In genomic region chr7:130756343-130756835, GRCm38 (mm10) we compare ENCODE assay signal across 18 mouse cellular contexts. TPM values are rescaled to one million over a fixed set of nuclear protein-coding genes. Genes with fewer than 3 reads are reported as not detected.
DNase-seq lines count a peak whose midpoint lies in the region; ATAC-seq and TF ChIP-seq lines count a peak whose summit lies in the region.
"Had no signal": no experiment of that assay in that cellular context is flagged by ENCODE, and none has a peak within 500 bp of the region (broad histone marks: within the 10 kb centered on the region; RNA-seq: fewer than 3 reads in every experiment).

No protein-coding gene starts in this region.

- DNase-seq in adrenal gland, adult 2 months, result peak; percentile 39
- no peak for DNase-seq in adrenal gland, adult 8-10 months
- DNase-seq in heart, postnatal 14 days, result no peak
- DNase-seq in lung, embryonic 14.5 days, result peak; percentile 44
- no peak for DNase-seq in lung, postnatal 14 days
- DNase-seq in right cerebral cortex, postnatal 36 days (ENCODE audit: low spot score in 2 of 2), result no peak
- DNase-seq: cerebellum, adult 11-12 months; liver, postnatal 0 days; thymus, postnatal 4 days had no signal

- H3K27ac ChIP-seq in heart, embryonic 14.5 days (replicated peaks in 1 of 2; ENCODE audit: control insufficient read depth in 1 of 2, insufficient read depth in 1 of 2, low read depth in 2 of 2, low read length in 2 of 2), result peak overlapping the region; percentile 69 to 82
- H3K27ac ChIP-seq in lung, embryonic 14.5 days (ENCODE audit: low read depth), result peak overlapping the region; percentile 20; the same call in 1 of the 2 replicates
- peak overlapping the region; percentile 31 for H3K27ac ChIP-seq in brown adipose tissue, adult 24 weeks (replicated peaks; ENCODE audit: low read depth, low read length)
- H3K27ac ChIP-seq: embryonic facial prominence, embryonic 13.5 days; forebrain, embryonic 10.5 days; intestine, embryonic 15.5 days; layer of hippocampus, adult 2 months; left cerebral cortex, adult 2 months; limb, embryonic 13.5 days had no signal

- TF ChIP-seq CTCF in lung, embryonic 14.5 days (IDR thresholded peaks at IDR 0.05; ENCODE audit: low read depth), result no peak

- no peaks in the 10 kb centered on the region for H3K27me3 ChIP-seq in heart, embryonic 14.5 days (ENCODE audit: control insufficient read depth, insufficient read depth, low read length)
- no peaks in the 10 kb centered on the region for H3K27me3 ChIP-seq in lung, embryonic 14.5 days (ENCODE audit: insufficient read depth, low read length)
- H3K27me3 ChIP-seq: embryonic facial prominence, embryonic 13.5 days; intestine, embryonic 15.5 days; limb, embryonic 13.5 days had no signal

- peaks cover 85% of the 10 kb centered on the region for H3K36me3 ChIP-seq in heart, embryonic 14.5 days (ENCODE audit: control insufficient read depth, insufficient read depth, low read length)
- H3K36me3 ChIP-seq in lung, embryonic 14.5 days (ENCODE audit: insufficient read depth), result peaks cover 50% of the 10 kb centered on the region

- peaks cover 16 to 25% of the 10 kb centered on the region in 2 experiments for H3K4me1 ChIP-seq in heart, embryonic 14.5 days (ENCODE audit: control insufficient read depth in 2 of 2, insufficient read depth in 2 of 2, low read length in 2 of 2)
- H3K4me1 ChIP-seq in lung, embryonic 14.5 days (ENCODE audit: insufficient read depth), result no peaks in the 10 kb centered on the region
- H3K4me1 ChIP-seq in brown adipose tissue, adult 24 weeks (ENCODE audit: control insufficient read depth, insufficient read depth, insufficient read length, low read length), result peaks cover 6% of the 10 kb centered on the region; the same call in 1 of the 2 replicates
- H3K4me1 ChIP-seq: intestine, embryonic 15.5 days; limb, embryonic 13.5 days had no signal

- intact Hi-C loops in heart, postnatal 14 days (cut with DNase I), result loop anchor here (5.0 kb wide), 1 partner anchor 149 kb away; no protein-coding TSS in a partner anchor

- 35% methylated on average over 7 of the region's 7 CpGs for WGBS in heart, embryonic 14.5 days
- 59% methylated on average over 7 of the region's 7 CpGs for WGBS in lung, embryonic 14.5 days

- no peaks in the 10 kb centered on the region for H3K9me3 ChIP-seq in heart, embryonic 14.5 days (ENCODE audit: control insufficient read depth, low read length)
- H3K9me3 ChIP-seq in lung, embryonic 14.5 days (ENCODE audit: low read depth, low read length), result no peaks in the 10 kb centered on the region
- H3K9me3 ChIP-seq: embryonic facial prominence, embryonic 13.5 days; forebrain, embryonic 10.5 days; intestine, embryonic 15.5 days; limb, embryonic 13.5 days had no signal

- peak overlapping the region; percentile 21; the same call in 1 of the 2 replicates for H3K9ac ChIP-seq in heart, embryonic 14.5 days (ENCODE audit: low read length)
- H3K9ac ChIP-seq in lung, embryonic 14.5 days, result no peak overlapping the region
- H3K9ac ChIP-seq: embryonic facial prominence, embryonic 13.5 days; intestine, embryonic 15.5 days; limb, embryonic 13.5 days; liver, postnatal 0 days had no signal

- no peak overlapping the region for H3K4me3 ChIP-seq in heart, embryonic 14.5 days (ENCODE audit: control insufficient read depth in 1 of 2, insufficient read depth in 1 of 2, low read depth in 1 of 2, low read length in 2 of 2)
- H3K4me3 ChIP-seq in lung, embryonic 14.5 days (ENCODE audit: low read depth, low read length), result no peak overlapping the region
- H3K4me3 ChIP-seq in brown adipose tissue, adult 24 weeks (ENCODE audit: insufficient read depth, low read depth, low read length), result no peak overlapping the region
- H3K4me3 ChIP-seq: embryonic facial prominence, embryonic 13.5 days; forebrain, embryonic 10.5 days; intestine, embryonic 15.5 days; layer of hippocampus, adult 2 months; left cerebral cortex, adult 2 months; limb, embryonic 13.5 days had no signal

- H3K4me2 ChIP-seq in heart, embryonic 14.5 days (ENCODE audit: low read length), result 0 out of 2 replicates have a peak overlapping the region, but pooled peaks have one; percentile 18
- H3K4me2 ChIP-seq in lung, embryonic 14.5 days, result no peak overlapping the region
- H3K4me2 ChIP-seq: embryonic facial prominence, embryonic 13.5 days; intestine, embryonic 15.5 days; limb, embryonic 13.5 days had no signal

- no peak for ATAC-seq in heart, embryonic 14.5 days (ENCODE audit: insufficient number of reproducible peaks, insufficient read depth, low FRiP score, low read depth)
- ATAC-seq in lung, embryonic 14.5 days (ENCODE audit: insufficient read depth), result no peak
- ATAC-seq: intestine, embryonic 15.5 days; liver, postnatal 0 days had no signal

RNA-seq across cellular contexts. Expression of gene Btbd16, which starts 17.5 kb away (rescaled TPM):
- not detected for total RNA-seq in adrenal gland, adult 2 months (2021)
- polyA plus RNA-seq in adrenal gland, adult 2 months (2012; rRNA removed), result not detected in 2 replicates
- total RNA-seq in adrenal gland, adult 8-10 months (2022), result under 1 TPM in 2 of 4 experiments, not detected in 2; 0.30 to 0.55 TPM
- polyA plus RNA-seq in heart, embryonic 14.5 days (2014; fragmentation: Nextera tagmentation; extraction: Ambion mirVana), result not detected in 2 replicates
- under 1 TPM in 1 of 2 experiments, not detected in 1; 0.12 TPM for total RNA-seq in heart, postnatal 14 days (2021)
- not detected in 2 replicates for polyA plus RNA-seq in lung, embryonic 14.5 days (2014; fragmentation: Nextera tagmentation; extraction: Ambion mirVana)
- not detected in 2 replicates for polyA plus RNA-seq in brown adipose tissue, adult 24 weeks (2012; ENCODE audit: insufficient read depth, insufficient read length, missing spikeins)
- polyA plus RNA-seq: embryonic facial prominence, embryonic 13.5 days; forebrain, embryonic 10.5 days; neural tube, embryonic 11.5 days had no signal

Comparison
In these comparisons a context has a peak if more than half of its experiments do, and no peak if none do; other contexts are left out.
1. DNase-seq: peak in adrenal gland, adult 2 months (single experiment) and lung, embryonic 14.5 days (single experiment); none in adrenal gland, adult 8-10 months (single experiment), heart, postnatal 14 days (0 of 2), lung, postnatal 14 days (single experiment) and right cerebral cortex, postnatal 36 days (0 of 2).
2. H3K27ac ChIP-seq: peak in every context shown above with its lines; median percentile 76 in heart, embryonic 14.5 days; 31 in brown adipose tissue, adult 24 weeks; 20 in lung, embryonic 14.5 days.